Mouse (Mus musculus) brown adipose tissue, adult 24 weeks (tissue): Measurements from ENCODE around the gene Rnf180. TPM values are rescaled to one million over a fixed set of nuclear protein-coding genes. Genes with fewer than 3 reads are reported as not detected.

Source experiments
- H3K27ac ChIP-seq: fragments of 200-500 bp; replicated peaks from 2 replicates; pipeline ENCODE4 v1.5.1; 2012; ENCODE audit warnings: low read depth, mild to moderate bottlenecking, low read length
- H3K4me1 ChIP-seq: fragments of 200-500 bp; 2 replicates; pipeline ENCODE4 v1.6.1; 2012; ENCODE audit warnings: low read length, mixed read lengths; ENCODE audit not compliant: control insufficient read depth, insufficient read depth, insufficient read length
- H3K4me3 ChIP-seq: fragments of 200-500 bp; 2 replicates; pipeline ENCODE4 v1.5.1; 2012; ENCODE audit warnings: low read depth, mild to moderate bottlenecking, low read length, moderate library complexity; ENCODE audit not compliant: insufficient read depth
- polyA plus RNA-seq: library from polyadenylated mRNA; stranded (reverse); fragments of >200 nt; gene quantifications from 2 replicates; pipeline ENCODE4 v1.2.4, GENCODE M21; 2012; ENCODE audit not compliant: missing spikeins, insufficient read depth, insufficient read length

The Rnf180 gene
- polyA plus RNA-seq, 1 experiment, result not detected

DNA sequence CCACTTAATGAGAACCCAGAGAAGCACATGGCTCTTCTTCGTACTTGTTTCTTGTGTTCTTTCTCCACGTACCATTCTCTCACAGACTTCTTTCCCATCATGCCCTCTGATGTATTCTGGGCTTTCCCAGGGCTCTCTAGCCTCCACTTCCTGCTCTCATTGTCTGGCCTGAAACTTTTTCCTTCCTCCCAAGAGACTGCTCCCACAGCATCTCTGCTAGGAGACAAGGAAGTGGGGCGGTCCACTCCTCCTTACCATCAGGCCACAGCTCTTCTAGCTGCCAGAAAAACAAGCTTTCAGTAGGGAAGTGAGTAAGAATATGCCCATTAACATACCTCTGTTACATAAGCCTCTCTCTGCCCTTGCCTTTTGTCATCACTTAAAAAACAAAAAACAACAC, 90.8 kb downstream of the Rnf180 start:
- Histone ChIP-seq H3K27ac (no peak overlapping the region), H3K4me3 (no peak overlapping the region), H3K4me1 (no peaks in the 10 kb centered on the region)

DNA sequence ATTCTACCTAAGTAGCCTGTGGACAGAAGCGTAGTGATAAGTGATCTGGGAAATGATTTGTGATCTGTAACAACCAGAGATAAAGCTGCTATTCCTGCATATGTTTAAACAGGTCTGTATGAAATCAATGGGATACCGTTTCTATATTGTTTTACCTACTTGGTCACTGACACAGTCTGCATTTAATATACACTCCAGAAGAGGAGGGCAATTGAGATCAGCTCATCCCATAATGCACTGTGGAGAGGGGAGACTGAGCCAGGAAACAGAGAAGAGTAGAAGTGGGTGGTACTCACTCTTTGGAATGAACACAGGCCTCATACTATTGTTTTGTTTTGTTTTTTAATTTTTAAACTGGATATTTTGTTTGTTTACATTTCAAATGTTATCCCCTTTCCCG, 96.0 kb downstream of the Rnf180 start:
- H3K27ac ChIP-seq, result no peak overlapping the region
- H3K4me3 ChIP-seq, result no peak overlapping the region
- H3K4me1 ChIP-seq, result no peaks in the 10 kb centered on the region

DNA sequence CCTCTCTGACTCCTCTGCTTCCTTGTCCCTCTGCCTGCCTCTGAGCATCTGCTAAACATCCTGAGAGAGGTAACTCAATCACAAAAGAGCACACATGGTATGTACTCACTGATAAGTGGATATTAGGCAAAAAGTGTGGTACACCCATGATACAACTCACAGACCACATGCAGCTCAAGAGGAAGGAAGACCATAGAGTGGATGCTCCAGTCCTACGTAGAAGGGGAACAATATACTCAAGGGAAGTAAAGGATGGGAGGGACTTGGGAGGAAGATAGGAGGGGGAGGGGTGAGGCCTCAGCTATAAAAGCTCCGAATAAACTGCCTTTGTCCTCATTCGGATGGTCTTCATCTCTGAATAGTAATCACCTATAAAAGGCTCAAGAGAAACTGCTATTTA, 96.6 kb downstream of the Rnf180 start:
- Histone ChIP-seq H3K4me3 (no peak overlapping the region), H3K27ac (no peak overlapping the region), H3K4me1 (no peaks in the 10 kb centered on the region)

DNA sequence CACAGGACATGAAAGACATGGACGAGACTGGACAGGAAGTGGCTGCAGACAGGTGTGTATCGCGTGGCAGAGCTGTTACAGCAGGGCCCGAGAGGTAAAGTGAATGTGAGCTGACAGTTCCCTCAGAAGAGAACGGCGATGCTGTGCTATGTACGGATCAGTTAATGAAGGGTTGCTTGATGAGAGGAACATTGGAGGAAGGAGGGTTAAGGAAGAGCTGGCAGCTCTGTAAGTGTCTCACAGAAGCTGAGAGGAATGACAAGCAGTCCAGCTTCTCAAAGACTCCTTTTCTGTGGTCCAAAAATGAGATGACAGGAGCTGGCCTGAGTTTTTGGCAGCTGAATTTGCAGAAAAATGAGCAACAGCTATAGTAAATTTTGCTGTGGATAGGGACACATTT, 101.0 kb downstream of the Rnf180 start:
- Histone ChIP-seq H3K27ac (no peak overlapping the region), H3K4me1 (no peaks in the 10 kb centered on the region), H3K4me3 (no peak overlapping the region)

- H3K4me3 ChIP-seq, result no peak overlapping the region
- H3K27ac ChIP-seq, result no peak overlapping the region
- no peaks in the 10 kb centered on the region for H3K4me1 ChIP-seq
These were observed 105.9 kb downstream of the Rnf180 start for GRCm38 (mm10) chr13:105188730-105189129.

- H3K4me1 ChIP-seq, result no peaks in the 10 kb centered on the region
- no peak overlapping the region for H3K27ac ChIP-seq
These were observed 113.8 kb downstream of the Rnf180 start for GRCm38 (mm10) chr13:105180781-105181180.

DNA sequence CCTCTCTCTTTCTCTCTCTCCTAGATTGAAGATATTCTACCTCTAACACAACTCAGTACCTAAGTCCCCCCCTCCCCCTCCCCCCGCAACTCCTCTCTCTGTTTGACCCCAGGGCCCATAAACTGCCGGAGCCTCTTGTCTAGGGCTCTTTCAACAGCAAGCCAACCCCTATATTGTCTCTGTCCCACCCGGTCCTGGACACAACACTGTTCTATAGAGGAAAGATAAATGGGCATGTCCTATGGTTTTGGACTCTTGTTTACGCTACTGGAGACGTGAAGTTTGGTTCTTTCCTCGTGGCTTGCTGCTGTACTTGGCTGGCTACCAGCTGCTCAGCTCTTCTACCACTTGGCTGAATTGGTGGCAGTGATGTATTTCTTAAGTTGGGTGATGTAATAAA, 129.2 kb downstream of the Rnf180 start:
- H3K27ac ChIP-seq, result no peak overlapping the region
- no peak overlapping the region for H3K4me3 ChIP-seq
- H3K4me1 ChIP-seq, result no peaks in the 10 kb centered on the region

More at GRCm38 (mm10) chr13:105180781-105181180, 113.8 kb downstream of the Rnf180 start:
- no peak overlapping the region for H3K4me3 ChIP-seq

GRCm38 (mm10) chr13:105153955-105154354, 140.7 kb downstream of the Rnf180 start:
- Histone ChIP-seq H3K4me1 (no peaks in the 10 kb centered on the region), H3K4me3 (no peak overlapping the region), H3K27ac (no peak overlapping the region)

DNA sequence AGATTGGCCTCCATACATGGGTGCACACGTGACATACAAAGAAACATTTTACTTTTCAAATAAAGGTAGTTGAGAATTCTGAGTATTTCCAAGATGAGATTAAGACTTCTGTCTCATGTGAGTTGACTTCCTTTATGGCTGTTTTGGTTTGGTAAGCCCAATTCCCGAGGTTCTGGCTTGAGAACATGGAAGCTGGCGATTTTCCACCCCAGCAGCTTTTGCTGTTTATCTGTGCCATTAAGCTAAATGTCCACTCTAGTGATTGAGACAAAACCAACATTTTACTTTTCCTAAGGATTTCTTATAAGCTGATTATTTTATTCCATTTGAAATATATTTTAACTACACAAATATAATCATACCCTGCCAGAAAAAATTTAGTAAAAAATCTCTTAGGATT, 144.6 kb downstream of the Rnf180 start:
- Histone ChIP-seq H3K27ac (no peak overlapping the region), H3K4me3 (no peak overlapping the region), H3K4me1 (no peaks in the 10 kb centered on the region)

DNA sequence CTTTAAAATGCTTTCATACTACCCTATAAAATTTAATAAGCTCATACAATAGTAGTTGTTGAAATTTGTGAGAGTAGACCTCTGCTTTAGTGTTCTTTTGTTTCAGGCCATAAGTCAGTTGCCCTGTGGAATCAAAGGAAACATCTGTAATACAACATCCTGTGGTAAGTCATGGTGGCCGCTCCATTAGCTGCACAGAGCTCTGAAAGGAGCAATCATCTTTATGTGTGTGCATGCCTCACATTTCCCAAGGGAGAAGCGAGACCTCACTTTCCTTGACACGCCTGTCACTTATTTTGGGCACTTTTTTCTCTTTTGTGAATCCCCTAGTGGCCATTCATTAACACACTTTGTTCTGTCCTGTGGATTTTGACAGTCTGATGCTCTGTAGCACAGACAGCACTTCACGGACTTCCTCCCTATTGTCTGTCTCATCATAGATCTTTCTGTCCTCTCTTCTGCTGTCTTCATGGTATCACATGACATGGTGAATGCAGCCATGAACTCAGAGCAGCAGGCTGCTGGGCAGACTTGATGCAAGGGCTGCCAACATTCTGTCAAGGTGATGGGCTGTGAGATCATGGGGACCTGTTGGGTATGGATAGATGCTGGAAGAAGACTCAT, 146.7 kb downstream of the Rnf180 start:
- no peak overlapping the region for H3K4me3 ChIP-seq
- no peak overlapping the region for H3K27ac ChIP-seq
- no peaks in the 10 kb centered on the region for H3K4me1 ChIP-seq

GRCm38 (mm10) chr13:105146827-105147226, 147.8 kb downstream of the Rnf180 start:
- Histone ChIP-seq H3K4me3 (no peak overlapping the region), H3K27ac (no peak overlapping the region), H3K4me1 (no peaks in the 10 kb centered on the region)

GRCm38 (mm10) chr13:105139881-105140280, 154.7 kb downstream of the Rnf180 start:
- Histone ChIP-seq H3K27ac (no peak overlapping the region), H3K4me1 (0 out of 2 replicates have a peak, but pooled peaks cover 3% of the 10 kb centered on the region), H3K4me3 (no peak overlapping the region)

GRCm38 (mm10) chr13:105134397-105134796, 160.2 kb downstream of the Rnf180 start:
- no peak overlapping the region for H3K27ac ChIP-seq
- no peak overlapping the region for H3K4me3 ChIP-seq

GRCm38 (mm10) chr13:105132776-105133175, 161.8 kb downstream of the Rnf180 start:
- Histone ChIP-seq H3K27ac (no peak overlapping the region), H3K4me1 (no peaks in the 10 kb centered on the region), H3K4me3 (no peak overlapping the region)

More at GRCm38 (mm10) chr13:105134397-105134796, 160.2 kb downstream of the Rnf180 start:
- 0 out of 2 replicates have a peak, but pooled peaks cover 3% of the 10 kb centered on the region for H3K4me1 ChIP-seq

GRCm38 (mm10) chr13:105132370-105132769, 162.2 kb downstream of the Rnf180 start:
- Histone ChIP-seq H3K27ac (no peak overlapping the region), H3K4me1 (no peaks in the 10 kb centered on the region), H3K4me3 (no peak overlapping the region)

- H3K4me3 ChIP-seq, result no peak overlapping the region
- H3K27ac ChIP-seq, result no peak overlapping the region
- no peaks in the 10 kb centered on the region for H3K4me1 ChIP-seq
These were observed 164.5 kb downstream of the Rnf180 start for GRCm38 (mm10) chr13:105130080-105130479.
